Mouse (Mus musculus) intestine, embryonic 16.5 days (tissue): ENCODE measurements around the gene Pgs1. TPM values are rescaled to one million over a fixed set of nuclear protein-coding genes. Genes with fewer than 3 reads are reported as not detected.
A peak's percentile ranks its signal among the peaks of the same experiment; 100 is the strongest.

Source experiments
- ATAC-seq: fragments of 200-750 bp; cut with Nextera tagmentation; 2 replicates; pipeline ENCODE4 v1.8.0; 2017; ENCODE audit warnings: moderate TSS enrichment, moderate library complexity
- H3K27ac ChIP-seq: fragments of 300-500 bp; sonication (generic); 2 replicates; pipeline ENCODE4 v1.5.1; 2014; ENCODE audit warnings: mild to moderate bottlenecking, low read length
- H3K27me3 ChIP-seq: fragments of 300-500 bp; sonication (generic); replicated peaks from 2 replicates; pipeline ENCODE4 v1.6.1; 2014; ENCODE audit warnings: low read length, control low read depth, mixed read lengths; ENCODE audit not compliant: control insufficient read depth, insufficient read depth
- H3K36me3 ChIP-seq: fragments of 300-500 bp; sonication (generic); 2 replicates; pipeline ENCODE4 v1.6.1; 2014; ENCODE audit warnings: low read length, control low read depth; ENCODE audit not compliant: control insufficient read depth, insufficient read depth
- H3K4me1 ChIP-seq: fragments of 300-500 bp; sonication (generic); 2 replicates; pipeline ENCODE4 v1.6.1; 2014; ENCODE audit warnings: low read length, control low read depth, mixed read lengths; ENCODE audit not compliant: control insufficient read depth, insufficient read depth
- H3K4me2 ChIP-seq: fragments of 300-500 bp; sonication (generic); 2 replicates; pipeline ENCODE4 v1.6.1; 2014; ENCODE audit warnings: low read depth, low read length, control low read depth
- H3K4me3 ChIP-seq: fragments of 300-500 bp; sonication (generic); 2 replicates; pipeline ENCODE4 v1.5.1; 2014; ENCODE audit warnings: mild to moderate bottlenecking, low read length
- H3K9ac ChIP-seq: fragments of 300-500 bp; sonication (generic); 2 replicates; pipeline ENCODE4 v1.6.1; 2014; ENCODE audit warnings: low read depth, low read length
- H3K9me3 ChIP-seq: fragments of 300-500 bp; sonication (generic); 2 replicates; pipeline ENCODE4 v1.6.1; 2016; ENCODE audit warnings: low read length, control low read depth; ENCODE audit not compliant: control insufficient read depth
- WGBS: fragments of 180-500 bp; shearing (Covaris S2); extraction: QIAGEN DNeasy Blood & Tissue Kit; methylation state at CpG from one replicate; pipeline ENCODE4 v1.1.7; 2014; 5-methylcytosine and 5-hydroxymethylcytosine counted together
- polyA plus RNA-seq: library from polyadenylated mRNA; unstranded; fragments of >200 nt; fragmentation: Nextera tagmentation; extraction: Ambion mirVana; gene quantifications from 2 replicates; pipeline ENCODE4 v1.2.1, GENCODE M21; 2015

The Pgs1 gene
- polyA plus RNA-seq, 1 experiment from 2014 or later, result 35.7 TPM

DNA sequence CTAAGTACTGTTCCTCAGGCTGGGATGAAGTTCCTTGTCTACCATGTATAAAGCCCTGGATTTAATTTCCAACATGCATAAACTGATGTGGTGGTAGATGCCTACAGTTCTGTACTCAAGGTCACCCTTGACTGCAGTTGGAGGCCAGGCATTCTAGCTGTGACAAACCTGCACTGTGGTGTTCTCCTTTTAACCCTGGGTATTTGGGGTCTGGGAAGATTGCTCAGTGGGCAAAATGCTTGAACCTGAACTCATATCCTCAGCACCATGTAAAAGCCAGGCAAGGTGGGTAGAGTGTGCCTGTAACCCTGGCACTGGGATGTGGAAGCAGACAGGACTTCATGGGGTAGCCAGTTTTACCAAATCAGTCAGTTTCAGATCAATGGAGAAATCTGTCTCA is 25.5 kb upstream of the Pgs1 start:
- no peaks in the 10 kb centered on the region for H3K9me3 ChIP-seq
- ATAC-seq, result no peak
- H3K4me1 ChIP-seq, result peaks cover 47% of the 10 kb centered on the region
- no peak overlapping the region for H3K4me3 ChIP-seq
- no peaks in the 10 kb centered on the region for H3K36me3 ChIP-seq
- no peaks in the 10 kb centered on the region for H3K27me3 ChIP-seq
- H3K4me2 ChIP-seq, result no peak overlapping the region
- H3K27ac ChIP-seq, result no peak overlapping the region
- no peak overlapping the region for H3K9ac ChIP-seq

- no peaks in the 10 kb centered on the region for H3K27me3 ChIP-seq
- H3K9ac ChIP-seq, result peak overlapping the region; percentile 59
- peak overlapping the region; percentile 89 for H3K27ac ChIP-seq
- H3K4me2 ChIP-seq, result peak overlapping the region; percentile 86
- H3K9me3 ChIP-seq, result no peaks in the 10 kb centered on the region
- H3K4me1 ChIP-seq, result peaks cover 64% of the 10 kb centered on the region
- H3K36me3 ChIP-seq, result peaks cover 3% of the 10 kb centered on the region; the same call in 1 of the 2 replicates
- no peak overlapping the region for H3K4me3 ChIP-seq
- ATAC-seq, result peak; percentile 73
- 30% methylated on average over 10 of the region's 10 CpGs for WGBS
Measured at GRCm38 (mm10) chr11:117962228-117963067, 23.6 kb upstream of the Pgs1 start.

- peak overlapping the region; percentile 48 for H3K4me3 ChIP-seq
- H3K9me3 ChIP-seq, result no peaks in the 10 kb centered on the region
- no peaks in the 10 kb centered on the region for H3K27me3 ChIP-seq
- peak overlapping the region; percentile 65 for H3K9ac ChIP-seq
- H3K36me3 ChIP-seq, result peaks cover 3% of the 10 kb centered on the region; the same call in 1 of the 2 replicates
- ATAC-seq, result peak; percentile 86
- H3K4me2 ChIP-seq, result peak overlapping the region; percentile 86
- under 1% methylated on average over 40 of the region's 40 CpGs for WGBS
- peaks cover 67% of the 10 kb centered on the region for H3K4me1 ChIP-seq
- H3K27ac ChIP-seq, result peak overlapping the region; percentile 89
Measured at GRCm38 (mm10) chr11:117963091-117963793, 22.9 kb upstream of the Pgs1 start.

DNA sequence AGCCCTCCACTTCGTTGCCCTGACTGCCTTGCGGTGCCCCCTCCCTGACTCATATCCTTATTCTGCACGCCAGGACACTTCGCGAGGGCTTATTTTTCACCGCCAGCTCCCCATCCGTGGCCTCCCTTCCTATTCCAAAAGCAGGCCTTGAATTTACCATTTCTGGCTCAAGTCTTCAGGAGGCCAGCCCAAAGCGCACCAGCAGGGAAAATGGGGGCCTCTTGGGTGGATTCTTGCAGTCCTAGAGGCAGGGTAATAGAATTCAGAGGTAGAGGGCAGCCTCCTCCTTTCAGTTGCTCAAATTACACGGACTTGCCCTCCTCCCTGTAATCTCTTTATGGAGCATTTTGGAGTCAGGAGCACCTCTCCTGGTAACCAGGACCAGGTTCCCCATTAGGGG is 22.2 kb upstream of the Pgs1 start:
- Histone ChIP-seq H3K4me1 (peaks cover 64% of the 10 kb centered on the region), H3K9me3 (no peaks in the 10 kb centered on the region)

GRCm38 (mm10) chr11:117964294-117964693 is 21.8 kb upstream of the Pgs1 start:
- no peak overlapping the region; the same call in 1 of the 2 replicates for H3K4me3 ChIP-seq

More for the DNA sequence above, 22.2 kb upstream of the Pgs1 start:
- H3K27ac ChIP-seq, result peak overlapping the region; percentile 86
- peak overlapping the region; percentile 86 for H3K4me2 ChIP-seq
- ATAC-seq, result peak; percentile 14
- H3K36me3 ChIP-seq, result peaks cover 3% of the 10 kb centered on the region; the same call in 1 of the 2 replicates
- no peaks in the 10 kb centered on the region for H3K27me3 ChIP-seq
- WGBS, result 4% methylated on average over 9 of the region's 9 CpGs
- H3K9ac ChIP-seq, result peak overlapping the region; percentile 65
- H3K4me3 ChIP-seq, result peak overlapping the region; percentile 48

DNA sequence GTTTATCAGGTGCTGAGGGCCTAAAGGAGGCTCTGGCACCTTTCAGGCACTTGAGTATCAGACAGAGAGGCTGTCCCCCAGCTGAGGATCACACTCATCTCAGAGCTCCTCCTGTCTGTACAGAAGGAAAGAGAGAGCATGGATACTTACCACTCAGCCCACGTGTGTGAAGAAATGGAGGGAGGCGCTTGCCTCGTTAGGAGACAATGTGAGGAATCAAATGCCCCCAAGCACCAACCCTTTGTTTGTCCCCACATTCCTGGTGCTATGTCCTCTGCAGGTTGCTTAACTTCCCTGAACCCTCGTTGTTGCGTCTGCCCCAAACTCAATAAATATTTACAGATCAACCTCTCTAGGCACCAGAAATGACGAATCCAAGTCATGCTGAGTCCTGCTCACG is 21.0 kb upstream of the Pgs1 start:
- Histone ChIP-seq H3K4me3 (no peak overlapping the region), H3K9ac (0 out of 2 replicates have a peak overlapping the region, but pooled peaks have one; percentile 7), H3K9me3 (no peaks in the 10 kb centered on the region), H3K27ac (no peak overlapping the region), H3K4me2 (no peak overlapping the region), H3K27me3 (no peaks in the 10 kb centered on the region), H3K36me3 (peaks cover 3% of the 10 kb centered on the region; the same call in 1 of the 2 replicates), H3K4me1 (peaks cover 62% of the 10 kb centered on the region)
- ATAC-seq, result no peak
- WGBS, result 43% methylated on average over 7 of the region's 7 CpGs

More at GRCm38 (mm10) chr11:117964294-117964693, 21.8 kb upstream of the Pgs1 start:
- H3K4me2 ChIP-seq, result peak overlapping the region; percentile 86
- peak overlapping the region; percentile 86 for H3K27ac ChIP-seq
- no peak for ATAC-seq
- no peaks in the 10 kb centered on the region for H3K9me3 ChIP-seq
- H3K36me3 ChIP-seq, result peaks cover 3% of the 10 kb centered on the region; the same call in 1 of the 2 replicates
- peaks cover 64% of the 10 kb centered on the region for H3K4me1 ChIP-seq
- peak overlapping the region; percentile 65 for H3K9ac ChIP-seq
- no peaks in the 10 kb centered on the region for H3K27me3 ChIP-seq
- 38% methylated on average over 1 of the region's 1 CpGs for WGBS

DNA sequence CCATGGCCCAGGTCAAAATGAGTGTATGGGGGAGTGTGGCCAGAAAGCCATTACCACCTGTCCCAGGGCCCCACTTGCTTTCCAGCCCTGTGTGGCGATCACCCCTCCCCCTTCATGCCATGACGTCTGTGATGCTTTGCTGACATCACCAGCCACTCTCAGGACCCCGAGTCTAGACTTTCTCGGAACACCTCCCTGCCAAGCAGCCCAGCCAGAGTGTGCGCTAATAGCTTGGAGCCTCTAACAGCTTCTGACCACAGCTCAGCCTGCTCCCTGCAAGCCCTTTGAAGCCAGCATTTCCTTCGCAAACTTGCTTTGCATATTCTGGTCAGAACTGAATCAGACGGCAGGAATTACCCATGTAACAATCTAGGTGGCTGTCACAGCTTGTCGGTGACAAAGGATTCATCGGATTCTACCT is 20.5 kb upstream of the Pgs1 start:
- Histone ChIP-seq H3K9ac (peak overlapping the region; percentile 7; the same call in 1 of the 2 replicates), H3K4me1 (peaks cover 62% of the 10 kb centered on the region), H3K27ac (no peak overlapping the region)

DNA sequence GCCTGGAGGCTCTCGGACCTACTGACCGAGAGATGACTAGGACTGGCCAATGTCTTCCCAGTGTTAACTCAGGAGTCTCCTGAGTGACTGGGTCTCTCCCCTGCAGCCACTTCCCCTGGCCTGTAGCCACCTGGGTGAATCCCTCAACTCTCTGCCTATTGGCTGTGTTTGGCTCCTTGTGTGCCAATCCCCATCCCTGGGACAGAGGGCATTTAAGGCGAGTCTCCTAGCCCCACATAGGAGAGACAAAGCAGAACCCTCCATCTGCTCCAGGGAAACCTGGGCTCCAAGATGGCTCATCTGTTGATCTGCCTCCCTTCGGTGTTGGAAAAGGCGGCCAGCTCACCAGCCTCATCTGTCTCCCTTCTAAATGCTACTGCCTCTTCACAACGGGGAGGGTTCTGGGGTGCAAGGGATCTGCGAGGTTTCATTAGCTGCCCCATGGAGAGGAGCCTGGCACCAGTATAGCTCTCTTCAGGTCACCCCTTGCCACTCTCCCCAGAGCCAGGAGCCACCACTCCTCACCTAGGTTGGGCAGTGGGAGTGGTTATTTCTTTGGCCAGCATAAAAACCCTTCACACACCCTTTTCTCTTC is 19.5 kb upstream of the Pgs1 start:
- Histone ChIP-seq H3K4me2 (peak overlapping the region; percentile 94), H3K36me3 (peaks cover 3% of the 10 kb centered on the region; the same call in 1 of the 2 replicates), H3K9ac (peak overlapping the region; percentile 42), H3K9me3 (no peaks in the 10 kb centered on the region), H3K27me3 (no peaks in the 10 kb centered on the region), H3K27ac (no peak overlapping the region), H3K4me1 (peaks cover 66% of the 10 kb centered on the region), H3K4me3 (peak overlapping the region; percentile 87)
- ATAC-seq, result no peak
- 63% methylated on average over 7 of the region's 7 CpGs for WGBS

More for the DNA sequence above, 20.5 kb upstream of the Pgs1 start:
- 44% methylated on average over 9 of the region's 9 CpGs for WGBS
- Histone ChIP-seq H3K4me2 (peak overlapping the region; percentile 94; the same call in 1 of the 2 replicates), H3K4me3 (0 out of 2 replicates have a peak overlapping the region, but pooled peaks have one; percentile 7), H3K27me3 (no peaks in the 10 kb centered on the region), H3K9me3 (no peaks in the 10 kb centered on the region), H3K36me3 (peaks cover 3% of the 10 kb centered on the region; the same call in 1 of the 2 replicates)
- ATAC-seq, result no peak
